Comparison of ENCODE assay signal across 8 mouse cellular contexts in genomic region chr16:38239729-38240128, GRCm38 (mm10). TPM values are rescaled to one million over a fixed set of nuclear protein-coding genes. Genes with fewer than 3 reads are reported as not detected.
DNase-seq lines count a peak whose midpoint lies in the region; ATAC-seq and TF ChIP-seq lines count a peak whose summit lies in the region.

No protein-coding gene starts in this region.

- WGBS in hindbrain, embryonic 16.5 days: 79% methylated on average over 5 of the region's 5 CpGs
- WGBS in hindbrain, embryonic 14.5 days: 88% methylated on average over 5 of the region's 5 CpGs
- WGBS in hindbrain, postnatal 0 days: 84% methylated on average over 5 of the region's 5 CpGs
- 66% methylated on average over 5 of the region's 5 CpGs for WGBS in stomach, postnatal 0 days
- WGBS in neural tube, embryonic 15.5 days: 88% methylated on average over 5 of the region's 5 CpGs

- no peak overlapping the region for H3K4me3 ChIP-seq in hindbrain, embryonic 16.5 days (ENCODE audit: low read length)
- no peak overlapping the region for H3K4me3 ChIP-seq in hindbrain, embryonic 14.5 days (replicated peaks; ENCODE audit: low read length)
- H3K4me3 ChIP-seq in ES-Bruce4 (ENCODE audit: low read depth, low read length): no peak overlapping the region
- no peak overlapping the region for H3K4me3 ChIP-seq in hindbrain, postnatal 0 days (ENCODE audit: low read length)
- H3K4me3 ChIP-seq in stomach, postnatal 0 days (ENCODE audit: low read depth, low read length): no peak overlapping the region
- H3K4me3 ChIP-seq in neural tube, embryonic 15.5 days (replicated peaks): no peak overlapping the region

- TF ChIP-seq CTCF in ES-Bruce4 (IDR thresholded peaks at IDR 0.05; ENCODE audit: low read depth, low read length): peak; percentile 17
- TF ChIP-seq CTCF in brain, embryonic 14.5 days (IDR thresholded peaks at IDR 0.05; ENCODE audit: borderline replicate concordance, extremely low read depth, insufficient read depth, insufficient read length): peak; percentile 53; the same call in 1 of the 2 replicates
- TF ChIP-seq CTCF in hindbrain, postnatal 0 days (IDR thresholded peaks at IDR 0.05; ENCODE audit: low read depth): peak; percentile 69
- peak; percentile 83 for TF ChIP-seq CTCF in stomach, postnatal 0 days (IDR thresholded peaks at IDR 0.05; ENCODE audit: low read depth)

- TF ChIP-seq POLR2A in ES-Bruce4 (IDR thresholded peaks at IDR 0.05; ENCODE audit: insufficient read depth, low read length): no peak
- no peak for TF ChIP-seq POLR2A in brain, embryonic 14.5 days (IDR thresholded peaks at IDR 0.05; ENCODE audit: borderline replicate concordance, extremely low read depth, insufficient read depth, insufficient read length, poor library complexity, severe bottlenecking)

- no peaks in the 10 kb centered on the region for H3K27me3 ChIP-seq in hindbrain, embryonic 16.5 days (replicated peaks; ENCODE audit: control insufficient read depth, insufficient read depth, low read length)
- no peaks in the 10 kb centered on the region for H3K27me3 ChIP-seq in hindbrain, embryonic 14.5 days (ENCODE audit: control insufficient read depth, insufficient read depth, low read length)
- no peaks in the 10 kb centered on the region for H3K27me3 ChIP-seq in ES-Bruce4 (ENCODE audit: control insufficient read depth, insufficient read depth, low read length, poor library complexity, severe bottlenecking)
- no peaks in the 10 kb centered on the region for H3K27me3 ChIP-seq in hindbrain, postnatal 0 days (ENCODE audit: insufficient read depth, low read length)
- H3K27me3 ChIP-seq in stomach, postnatal 0 days (ENCODE audit: control insufficient read depth, insufficient read depth, low read length): no peaks in the 10 kb centered on the region
- H3K27me3 ChIP-seq in neural tube, embryonic 15.5 days (replicated peaks): no peaks in the 10 kb centered on the region

- no peak overlapping the region for H3K9ac ChIP-seq in hindbrain, embryonic 16.5 days (ENCODE audit: low read depth, low read length)
- H3K9ac ChIP-seq in hindbrain, embryonic 14.5 days: no peak overlapping the region
- no peak overlapping the region for H3K9ac ChIP-seq in ES-Bruce4 (ENCODE audit: low read depth, poor library complexity, severe bottlenecking)
- no peak overlapping the region for H3K9ac ChIP-seq in hindbrain, postnatal 0 days (replicated peaks; ENCODE audit: low read length)
- H3K9ac ChIP-seq in stomach, postnatal 0 days (ENCODE audit: low read length): no peak overlapping the region
- no peak overlapping the region for H3K9ac ChIP-seq in neural tube, embryonic 15.5 days (replicated peaks)

- H3K4me2 ChIP-seq in hindbrain, embryonic 16.5 days (ENCODE audit: low read length): no peak overlapping the region
- no peak overlapping the region for H3K4me2 ChIP-seq in hindbrain, embryonic 14.5 days (replicated peaks)
- no peak overlapping the region for H3K4me2 ChIP-seq in hindbrain, postnatal 0 days (ENCODE audit: low read depth, low read length)
- H3K4me2 ChIP-seq in stomach, postnatal 0 days (replicated peaks; ENCODE audit: low read depth): no peak overlapping the region
- no peak overlapping the region for H3K4me2 ChIP-seq in neural tube, embryonic 15.5 days

- no peaks in the 10 kb centered on the region for H3K9me3 ChIP-seq in hindbrain, embryonic 16.5 days (ENCODE audit: control insufficient read depth, low read length)
- H3K9me3 ChIP-seq in hindbrain, embryonic 14.5 days (ENCODE audit: control insufficient read depth, low read length): no peaks in the 10 kb centered on the region
- H3K9me3 ChIP-seq in ES-Bruce4 (replicated peaks; ENCODE audit: control insufficient read depth, insufficient read depth, low read length, poor library complexity, severe bottlenecking): no peaks in the 10 kb centered on the region
- H3K9me3 ChIP-seq in hindbrain, postnatal 0 days (ENCODE audit: low read length): no peaks in the 10 kb centered on the region
- no peaks in the 10 kb centered on the region for H3K9me3 ChIP-seq in stomach, postnatal 0 days (ENCODE audit: control insufficient read depth, low read length)
- H3K9me3 ChIP-seq in neural tube, embryonic 15.5 days (replicated peaks): no peaks in the 10 kb centered on the region

- ATAC-seq in hindbrain, embryonic 16.5 days: 0 out of 2 replicates have a peak, but pooled peaks have one; percentile 3
- ATAC-seq in hindbrain, embryonic 14.5 days (ENCODE audit: low FRiP score): no peak
- no peak for ATAC-seq in hindbrain, postnatal 0 days
- ATAC-seq in stomach, postnatal 0 days (ENCODE audit: low FRiP score, low TSS enrichment): peak; percentile 61; the same call in 1 of the 2 replicates
- no peak for ATAC-seq in neural tube, embryonic 15.5 days (ENCODE audit: low FRiP score)

- no peak for TF ChIP-seq EP300 in ES-Bruce4 (IDR thresholded peaks at IDR 0.05; ENCODE audit: insufficient read depth, low read depth, low read length)
- no peak for TF ChIP-seq EP300 in stomach, postnatal 0 days (optimal IDR thresholded peaks at IDR 0.05)

- H3K4me1 ChIP-seq in hindbrain, embryonic 16.5 days (ENCODE audit: control insufficient read depth, insufficient read depth, low read depth, low read length): 0 out of 2 replicates have a peak, but pooled peaks cover 2% of the 10 kb centered on the region
- no peaks in the 10 kb centered on the region for H3K4me1 ChIP-seq in hindbrain, embryonic 14.5 days (replicated peaks; ENCODE audit: control insufficient read depth, insufficient read depth, low read length)
- H3K4me1 ChIP-seq in ES-Bruce4 (ENCODE audit: control insufficient read depth, insufficient read depth, low read length): no peaks in the 10 kb centered on the region
- no peaks in the 10 kb centered on the region for H3K4me1 ChIP-seq in hindbrain, postnatal 0 days (ENCODE audit: insufficient read depth, low read length)
- no peaks in the 10 kb centered on the region for H3K4me1 ChIP-seq in stomach, postnatal 0 days (replicated peaks; ENCODE audit: control insufficient read depth, insufficient read depth)
- no peaks in the 10 kb centered on the region for H3K4me1 ChIP-seq in neural tube, embryonic 15.5 days

- peaks cover 7% of the 10 kb centered on the region for H3K36me3 ChIP-seq in hindbrain, embryonic 16.5 days (ENCODE audit: control insufficient read depth, insufficient read depth, low read length)
- peaks cover 46% of the 10 kb centered on the region for H3K36me3 ChIP-seq in hindbrain, embryonic 14.5 days (replicated peaks; ENCODE audit: control insufficient read depth, insufficient read depth)
- no peaks in the 10 kb centered on the region for H3K36me3 ChIP-seq in ES-Bruce4 (ENCODE audit: control insufficient read depth, insufficient read depth, low read length, poor library complexity, severe bottlenecking)
- H3K36me3 ChIP-seq in hindbrain, postnatal 0 days (ENCODE audit: insufficient read depth, low read length): peaks cover 13% of the 10 kb centered on the region
- peaks cover 5% of the 10 kb centered on the region; the same call in 1 of the 2 replicates for H3K36me3 ChIP-seq in stomach, postnatal 0 days (ENCODE audit: control insufficient read depth, insufficient read depth, low read length)
- H3K36me3 ChIP-seq in neural tube, embryonic 15.5 days: peaks cover 22% of the 10 kb centered on the region

- H3K27ac ChIP-seq in hindbrain, embryonic 16.5 days (ENCODE audit: low read depth, low read length): no peak overlapping the region; the same call in 1 of the 2 replicates
- H3K27ac ChIP-seq in hindbrain, embryonic 14.5 days: no peak overlapping the region
- no peak overlapping the region for H3K27ac ChIP-seq in ES-Bruce4 (ENCODE audit: insufficient read depth, low read length)
- no peak overlapping the region for H3K27ac ChIP-seq in hindbrain, postnatal 0 days
- no peak overlapping the region for H3K27ac ChIP-seq in stomach, postnatal 0 days (replicated peaks)
- H3K27ac ChIP-seq in neural tube, embryonic 15.5 days (replicated peaks): no peak overlapping the region

- DNase-seq in hindbrain, embryonic 14.5 days (ENCODE audit: low spot score): no peak
- DNase-seq in brain, embryonic 14.5 days (ENCODE audit: low read depth): peak; percentile 40
- peak; percentile 33 for DNase-seq in hindbrain, postnatal 0 days (ENCODE audit: low spot score)
- DNase-seq in lung, postnatal 14 days: peak; percentile 66
- DNase-seq in stomach, postnatal 0 days (ENCODE audit: low spot score): peak; percentile 64

RNA-seq across cellular contexts. Expression of gene Nr1i2, which starts 54.9 kb away (rescaled TPM):
- not detected in 2 replicates for polyA plus RNA-seq in hindbrain, embryonic 16.5 days (2015; fragmentation: Nextera tagmentation; extraction: Ambion mirVana)
- polyA plus RNA-seq in hindbrain, embryonic 14.5 days (2014; fragmentation: Nextera tagmentation; extraction: Ambion mirVana): not detected in 2 replicates
- not detected in 2 replicates for polyA plus RNA-seq in ES-Bruce4 (2011; ENCODE audit: insufficient read depth, insufficient read length, low read depth, missing spikeins)
- polyA plus RNA-seq in brain, embryonic 14.5 days (2012; rRNA removed): not detected in 2 replicates
- total RNA-seq in hindbrain, postnatal 0 days (2014; rRNA removed): not detected in 2 replicates
- 0.05 TPM in 1 of 2 replicates, not detected in the other for polyA plus RNA-seq in hindbrain, postnatal 0 days (2015; fragmentation: Nextera tagmentation; extraction: Ambion mirVana)
- polyA plus RNA-seq in stomach, postnatal 0 days (2015; fragmentation: Nextera tagmentation; extraction: Ambion mirVana): 10.6 and 13.6 TPM in 2 replicates
- 0.63 TPM in 1 of 2 replicates, not detected in the other for polyA plus RNA-seq in neural tube, embryonic 15.5 days (2015; fragmentation: Nextera tagmentation; extraction: Ambion mirVana)

Comparison
In these comparisons a context has a peak if more than half of its experiments do, and no peak if none do; other contexts are left out.
1. ATAC-seq: peak in hindbrain, embryonic 16.5 days (single experiment) and stomach, postnatal 0 days (single experiment); none in hindbrain, embryonic 14.5 days (single experiment), hindbrain, postnatal 0 days (single experiment) and neural tube, embryonic 15.5 days (single experiment).
2. CTCF ChIP-seq: peak in every context shown above with its lines; median percentile 83 in stomach, postnatal 0 days; 69 in hindbrain, postnatal 0 days; 53 in brain, embryonic 14.5 days; 17 in ES-Bruce4.